ENCODE assay signal across 9 mouse cellular contexts in the genomic region with DNA sequence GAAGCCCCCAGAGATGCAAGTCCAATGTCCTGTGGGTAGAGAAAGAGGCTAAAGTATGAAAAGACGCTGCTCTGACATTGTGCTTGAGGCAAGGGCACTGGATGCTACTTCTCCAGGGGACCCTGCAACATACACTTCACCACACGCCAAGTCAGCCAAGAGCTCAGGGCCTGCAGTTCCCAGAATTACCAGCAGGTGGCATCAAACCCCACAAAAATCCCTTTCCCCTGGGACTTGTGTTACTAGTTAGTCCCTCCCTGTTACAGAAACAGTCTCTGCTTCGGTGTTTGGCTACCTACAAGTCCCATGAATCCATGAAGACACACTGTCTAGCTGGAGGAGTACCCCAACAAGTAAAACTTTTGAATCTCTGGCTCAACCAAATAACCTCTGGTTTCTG. TPM values are rescaled to one million over a fixed set of nuclear protein-coding genes. Genes with fewer than 3 reads are reported as not detected.
DNase-seq lines count a peak whose midpoint lies in the region; ATAC-seq and TF ChIP-seq lines count a peak whose summit lies in the region.
"Had no signal": no experiment of that assay in that cellular context is flagged by ENCODE, and none has a peak within 500 bp of the region (broad histone marks: within the 10 kb centered on the region; RNA-seq: fewer than 3 reads in every experiment).

No protein-coding gene starts in this region.

- no peak overlapping the region for H3K4me2 ChIP-seq in limb, embryonic 14.5 days (replicated peaks; ENCODE audit: low read depth, low read length, severe bottlenecking)
- no peak overlapping the region for H3K4me2 ChIP-seq in neural tube, embryonic 12.5 days (replicated peaks)
- H3K4me2 ChIP-seq in stomach, embryonic 16.5 days (ENCODE audit: low read depth, low read length) = no peak overlapping the region
- H3K4me2 ChIP-seq: embryonic facial prominence, embryonic 12.5 days had no signal

- no peak for TF ChIP-seq POLR2A in limb, embryonic 14.5 days (IDR thresholded peaks at IDR 0.05; ENCODE audit: borderline replicate concordance, extremely low read depth, insufficient read depth, insufficient read length)

- peak; percentile 84 for DNase-seq in 3T3-L1 (ENCODE audit: low read depth, low spot score)
- DNase-seq in adrenal gland, adult 18-20 months (ENCODE audit: low spot score in 2 of 2) = peak; percentile 79 to 82
- peak; percentile 96 for DNase-seq in embryo, embryonic 10.5 days (ENCODE audit: low spot score)
- peak; percentile 59 to 80 for DNase-seq in gastrocnemius, postnatal 36 days
- peak; percentile 82 for DNase-seq in kidney, adult 9 months
- peak; percentile 95 for DNase-seq in limb, embryonic 14.5 days (ENCODE audit: low spot score)

- H3K4me1 ChIP-seq in limb, embryonic 14.5 days (ENCODE audit: control insufficient read depth, insufficient read depth, low read length) = peaks cover 3% of the 10 kb centered on the region; the same call in 1 of the 2 replicates
- H3K4me1 ChIP-seq in neural tube, embryonic 12.5 days = peaks cover 5% of the 10 kb centered on the region; the same call in 1 of the 2 replicates
- H3K4me1 ChIP-seq in stomach, embryonic 16.5 days (ENCODE audit: control insufficient read depth, insufficient read depth, low read length) = no peaks in the 10 kb centered on the region

- 0 out of 2 replicates have a peak, but pooled peaks cover 7% of the 10 kb centered on the region for H3K27me3 ChIP-seq in limb, embryonic 14.5 days (ENCODE audit: control insufficient read depth, insufficient read depth, low read length)
- H3K27me3 ChIP-seq in neural tube, embryonic 12.5 days (replicated peaks) = 0 out of 2 replicates have a peak, but pooled peaks cover 3% of the 10 kb centered on the region
- H3K27me3 ChIP-seq in stomach, embryonic 16.5 days (ENCODE audit: control insufficient read depth, insufficient read depth, low read length) = no peaks in the 10 kb centered on the region
- H3K27me3 ChIP-seq: embryonic facial prominence, embryonic 12.5 days had no signal

- no peak overlapping the region for H3K27ac ChIP-seq in limb, embryonic 14.5 days (replicated peaks; ENCODE audit: low read depth, low read length)
- no peak overlapping the region for H3K27ac ChIP-seq in neural tube, embryonic 12.5 days
- H3K27ac ChIP-seq in stomach, embryonic 16.5 days (ENCODE audit: low read length) = no peak overlapping the region
- H3K27ac ChIP-seq: embryonic facial prominence, embryonic 12.5 days had no signal

- ATAC-seq in limb, embryonic 14.5 days (ENCODE audit: low FRiP score, low read depth) = peak; percentile 63; the same call in 1 of the 2 replicates
- 0 out of 2 replicates have a peak, but pooled peaks have one; percentile 48 for ATAC-seq in neural tube, embryonic 12.5 days (ENCODE audit: low FRiP score, low read depth)
- ATAC-seq in stomach, embryonic 16.5 days (ENCODE audit: insufficient read depth, low FRiP score) = peak; percentile 37; the same call in 1 of the 2 replicates

- no peak overlapping the region for H3K4me3 ChIP-seq in limb, embryonic 14.5 days (replicated peaks; ENCODE audit: low read length)
- no peak overlapping the region for H3K4me3 ChIP-seq in neural tube, embryonic 12.5 days
- H3K4me3 ChIP-seq in stomach, embryonic 16.5 days (replicated peaks; ENCODE audit: low read length) = no peak overlapping the region
- H3K4me3 ChIP-seq: embryonic facial prominence, embryonic 12.5 days had no signal

- H3K36me3 ChIP-seq in limb, embryonic 14.5 days (ENCODE audit: control insufficient read depth, insufficient read depth, low read length) = no peaks in the 10 kb centered on the region
- no peaks in the 10 kb centered on the region for H3K36me3 ChIP-seq in neural tube, embryonic 12.5 days
- no peaks in the 10 kb centered on the region for H3K36me3 ChIP-seq in stomach, embryonic 16.5 days (ENCODE audit: control insufficient read depth, insufficient read depth, low read length)
- H3K36me3 ChIP-seq: embryonic facial prominence, embryonic 12.5 days had no signal

- H3K9ac ChIP-seq in limb, embryonic 14.5 days (ENCODE audit: low read depth, low read length, severe bottlenecking) = no peak overlapping the region
- H3K9ac ChIP-seq in neural tube, embryonic 12.5 days = no peak overlapping the region
- no peak overlapping the region for H3K9ac ChIP-seq in stomach, embryonic 16.5 days (ENCODE audit: low read length)
- H3K9ac ChIP-seq: embryonic facial prominence, embryonic 12.5 days had no signal

- 2% methylated on average over 3 of the region's 3 CpGs for WGBS in limb, embryonic 14.5 days
- 16% methylated on average over 3 of the region's 3 CpGs for WGBS in neural tube, embryonic 12.5 days
- WGBS in stomach, embryonic 16.5 days = 3% methylated on average over 3 of the region's 3 CpGs

- no peaks in the 10 kb centered on the region for H3K9me3 ChIP-seq in limb, embryonic 14.5 days (ENCODE audit: control insufficient read depth, low read length)
- H3K9me3 ChIP-seq in neural tube, embryonic 12.5 days = no peaks in the 10 kb centered on the region
- no peaks in the 10 kb centered on the region for H3K9me3 ChIP-seq in stomach, embryonic 16.5 days (replicated peaks; ENCODE audit: control insufficient read depth, low read length)
- H3K9me3 ChIP-seq: embryonic facial prominence, embryonic 12.5 days had no signal

- intact Hi-C loops in gastrocnemius, postnatal 36 days (cut with DNase I) = loop anchor here (2.0 kb wide), 2 partner anchors 24 to 192 kb away; no protein-coding TSS in a partner anchor

RNA-seq across cellular contexts. Expression of gene Th, which starts 36.3 kb away (rescaled TPM):
- 100 to 1,000 TPM; 547 to 572 TPM for total RNA-seq in adrenal gland, adult 18-20 months (2021)
- total RNA-seq in gastrocnemius, postnatal 36 days (2021) = not detected
- 0.18 and 0.26 TPM in 2 replicates for polyA plus RNA-seq in limb, embryonic 14.5 days (2012; rRNA removed)
- polyA plus RNA-seq in limb, embryonic 14.5 days (2014; fragmentation: Nextera tagmentation; extraction: Ambion mirVana) = 0.14 and 0.40 TPM in 2 replicates
- 21.6 and 28.0 TPM in 2 replicates for polyA plus RNA-seq in neural tube, embryonic 12.5 days (2016; fragmentation: Nextera tagmentation; extraction: Ambion mirVana)
- polyA plus RNA-seq in stomach, embryonic 16.5 days (2015; fragmentation: Nextera tagmentation; extraction: Ambion mirVana) = 3.0 and 4.0 TPM in 2 replicates
